Mouse (Mus musculus) testis, postnatal 14 days (tissue): ENCODE measurements around the gene Sorcs2.
"Not testable (repeated sequence)": the region's sequence is repeated elsewhere in the genome, so short reads cannot be mapped to it uniquely, and the experiment has no call there.

Experiments used
- DNase-seq: peaks from one replicate; pipeline ENCODE4 v3.0.0; 2021; ENCODE audit warnings: low spot score

The Sorcs2 gene

GRCm38 (mm10) chr5:36390591-36390927, 7.4 kb downstream of the Sorcs2 start:
- not testable (repeated sequence) for DNase-seq

- DNase-seq: no peak
Measured at GRCm38 (mm10) chr5:36389731-36390590, 8.0 kb downstream of the Sorcs2 start.

DNA sequence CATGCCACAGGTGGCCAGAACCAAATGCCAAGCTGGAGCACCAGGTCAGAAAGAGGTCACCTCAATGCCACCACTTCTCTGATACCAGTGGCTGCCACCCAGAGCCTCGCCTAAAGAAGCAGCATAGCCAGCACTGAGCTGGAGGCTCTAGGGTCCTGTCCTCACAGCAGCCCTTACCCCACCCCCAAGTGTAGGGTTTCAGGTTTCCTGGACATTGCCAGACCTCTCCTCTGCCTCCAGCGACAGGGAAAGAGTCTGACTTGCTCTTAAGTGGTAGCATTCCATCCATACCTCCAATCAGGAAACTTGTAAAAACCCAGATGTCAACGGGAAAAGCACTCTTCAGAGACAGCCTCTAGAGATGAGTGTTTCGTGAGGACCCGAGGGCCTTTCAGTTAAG, 12.9 kb downstream of the Sorcs2 start:
- no peak for DNase-seq

GRCm38 (mm10) chr5:36383431-36383830, 14.5 kb downstream of the Sorcs2 start:
- DNase-seq: no peak

DNA sequence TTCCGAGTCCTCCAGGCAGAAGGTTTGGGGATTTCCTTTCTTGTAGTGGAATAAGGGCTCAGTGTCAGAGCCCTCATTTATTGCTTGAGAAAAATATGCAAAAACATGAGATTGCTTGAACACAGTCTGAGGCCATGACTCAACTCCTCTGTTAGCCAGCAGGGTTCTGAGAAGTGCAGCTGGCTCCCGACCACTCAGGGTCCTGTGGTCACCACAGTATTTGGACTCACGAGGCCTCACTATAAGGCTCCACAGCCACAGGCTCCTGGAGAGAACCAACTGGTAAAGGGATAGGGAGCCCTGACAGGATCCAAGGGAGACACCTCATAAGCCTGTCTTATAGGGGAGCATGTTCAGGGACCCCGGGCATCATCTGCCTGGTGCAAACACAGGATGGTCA, 15.2 kb downstream of the Sorcs2 start:
- no peak for DNase-seq

DNA sequence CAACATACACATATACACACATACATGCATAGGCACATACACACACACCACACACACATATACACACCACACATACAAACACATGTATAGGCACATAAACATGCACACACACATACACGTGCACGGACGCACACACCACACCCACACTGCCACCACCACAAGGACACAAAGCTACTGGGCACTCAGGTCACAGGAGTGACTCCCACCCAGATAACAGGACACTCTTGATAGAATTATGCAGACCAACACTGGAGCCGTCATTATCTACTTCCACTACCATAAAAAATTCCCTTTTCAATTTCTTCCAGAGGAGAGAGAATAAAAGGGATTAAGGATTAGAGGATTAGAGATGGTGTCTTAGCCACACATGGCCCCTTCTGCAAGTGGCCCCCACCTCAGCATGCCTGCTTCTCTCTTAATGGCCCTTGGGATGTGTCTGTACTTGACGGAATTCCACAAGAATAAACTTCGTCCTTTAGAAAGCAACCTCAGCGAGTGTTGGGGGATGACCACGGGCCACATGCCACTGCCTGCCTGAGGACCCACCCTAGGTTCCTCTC, 15.7 kb downstream of the Sorcs2 start:
- DNase-seq: no peak

- DNase-seq: no peak
Measured at GRCm38 (mm10) chr5:36379938-36380511, 17.9 kb downstream of the Sorcs2 start.

GRCm38 (mm10) chr5:36378370-36378738, 19.6 kb downstream of the Sorcs2 start:
- no peak for DNase-seq

GRCm38 (mm10) chr5:36377456-36378369, 20.2 kb downstream of the Sorcs2 start:
- DNase-seq: peak; percentile 68

DNA sequence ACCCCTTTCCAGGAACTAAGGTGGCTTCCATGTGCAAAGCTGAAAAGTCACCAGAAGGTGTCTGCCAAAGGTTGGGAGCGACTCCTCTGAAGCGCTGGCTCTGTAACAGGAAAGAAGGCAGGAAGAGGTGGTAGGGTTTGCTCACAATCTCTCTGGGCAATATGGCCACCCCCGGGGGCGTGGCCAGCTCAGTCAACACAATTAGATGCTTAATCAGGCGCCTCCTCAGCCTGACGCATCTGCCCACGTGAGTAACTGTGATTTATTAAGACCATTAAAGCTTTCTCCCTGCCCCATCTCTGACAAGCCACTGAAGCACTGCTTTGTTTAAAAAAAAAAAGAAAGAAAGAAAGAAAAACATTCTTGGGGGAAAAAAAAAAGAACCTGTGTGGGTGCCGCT, 22.1 kb downstream of the Sorcs2 start:
- DNase-seq: no peak

- no peak for DNase-seq
Measured at GRCm38 (mm10) chr5:36374221-36375050, 23.5 kb downstream of the Sorcs2 start.

DNA sequence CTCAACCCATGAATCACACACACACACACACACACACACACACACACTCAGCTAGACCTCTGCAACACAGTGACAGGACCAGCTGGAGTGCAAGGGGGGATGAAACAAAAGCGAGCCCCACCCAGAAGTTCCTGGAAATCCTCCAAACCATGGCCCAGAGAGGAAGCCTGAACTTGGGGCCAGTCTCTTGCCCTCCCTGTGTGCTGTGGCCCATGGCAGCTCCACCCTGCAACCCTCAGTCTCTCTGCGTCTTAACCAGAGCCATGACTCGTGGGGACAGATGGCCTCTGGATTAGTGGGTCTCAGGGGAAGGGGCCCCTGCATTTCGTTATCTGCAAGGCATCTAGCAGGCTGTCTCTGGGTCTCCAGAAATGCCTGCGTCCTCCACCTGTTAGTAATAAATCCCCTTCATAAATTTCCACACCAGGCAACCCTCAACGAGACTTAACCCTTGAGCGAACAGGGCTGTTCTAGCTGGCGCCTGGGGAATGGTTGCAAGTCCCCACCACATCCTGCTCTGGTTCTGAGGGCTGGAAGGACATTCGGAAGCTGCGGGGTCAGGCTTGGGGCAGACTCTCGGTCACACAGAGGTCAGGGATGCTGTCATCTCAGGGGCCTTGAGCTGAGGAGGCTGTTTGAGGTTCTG, 24.6 kb downstream of the Sorcs2 start:
- no peak for DNase-seq

DNA sequence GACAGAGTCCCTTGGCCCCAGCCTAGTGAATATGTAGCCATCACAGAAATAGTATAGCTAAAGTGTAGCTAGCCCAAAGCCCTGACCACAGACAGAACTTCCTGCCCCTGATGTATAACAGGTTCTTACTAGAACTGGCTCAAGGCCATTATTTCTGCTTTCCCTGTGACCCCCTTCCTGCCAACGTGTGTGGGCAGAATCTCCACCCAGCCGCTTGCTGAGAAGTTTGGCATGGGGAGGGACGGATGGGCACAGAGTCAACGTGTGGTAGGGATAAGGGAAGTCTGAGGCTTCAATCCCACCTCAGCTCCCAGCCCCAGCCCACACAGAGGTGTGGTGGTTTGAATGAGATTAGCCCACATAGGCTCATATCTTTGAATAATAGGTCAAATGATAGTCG, 26.2 kb downstream of the Sorcs2 start:
- no peak for DNase-seq

GRCm38 (mm10) chr5:36369261-36369684, 28.7 kb downstream of the Sorcs2 start:
- no peak for DNase-seq

- no peak for DNase-seq
Measured at GRCm38 (mm10) chr5:36368511-36369135, 29.3 kb downstream of the Sorcs2 start.

DNA sequence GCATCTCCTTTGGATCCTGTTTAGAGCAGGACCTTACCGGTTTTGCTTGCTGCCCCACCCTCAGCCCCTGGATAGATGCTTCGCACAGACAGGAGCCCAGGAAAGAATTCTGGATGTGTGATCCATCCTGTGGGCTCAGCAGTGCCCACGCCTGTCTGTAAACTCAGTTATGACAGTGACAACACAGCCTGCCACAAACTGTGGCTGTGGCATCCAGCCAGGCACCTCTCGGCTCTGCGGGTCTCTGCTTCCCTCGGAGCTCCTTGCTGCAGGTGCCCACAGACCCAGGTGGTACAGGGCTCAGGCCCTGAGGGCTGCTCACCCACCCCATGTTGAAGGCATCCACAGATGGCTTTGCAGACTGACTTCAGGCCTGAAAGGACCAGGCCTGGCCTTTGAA, 30.0 kb downstream of the Sorcs2 start:
- DNase-seq: no peak

- DNase-seq: peak; percentile 67
Measured at GRCm38 (mm10) chr5:36367181-36367610, 30.7 kb downstream of the Sorcs2 start.

- DNase-seq: no peak
Measured at GRCm38 (mm10) chr5:36361749-36362148, 36.2 kb downstream of the Sorcs2 start.

- no peak for DNase-seq
Measured at GRCm38 (mm10) chr5:36360343-36360742, 37.6 kb downstream of the Sorcs2 start.

DNA sequence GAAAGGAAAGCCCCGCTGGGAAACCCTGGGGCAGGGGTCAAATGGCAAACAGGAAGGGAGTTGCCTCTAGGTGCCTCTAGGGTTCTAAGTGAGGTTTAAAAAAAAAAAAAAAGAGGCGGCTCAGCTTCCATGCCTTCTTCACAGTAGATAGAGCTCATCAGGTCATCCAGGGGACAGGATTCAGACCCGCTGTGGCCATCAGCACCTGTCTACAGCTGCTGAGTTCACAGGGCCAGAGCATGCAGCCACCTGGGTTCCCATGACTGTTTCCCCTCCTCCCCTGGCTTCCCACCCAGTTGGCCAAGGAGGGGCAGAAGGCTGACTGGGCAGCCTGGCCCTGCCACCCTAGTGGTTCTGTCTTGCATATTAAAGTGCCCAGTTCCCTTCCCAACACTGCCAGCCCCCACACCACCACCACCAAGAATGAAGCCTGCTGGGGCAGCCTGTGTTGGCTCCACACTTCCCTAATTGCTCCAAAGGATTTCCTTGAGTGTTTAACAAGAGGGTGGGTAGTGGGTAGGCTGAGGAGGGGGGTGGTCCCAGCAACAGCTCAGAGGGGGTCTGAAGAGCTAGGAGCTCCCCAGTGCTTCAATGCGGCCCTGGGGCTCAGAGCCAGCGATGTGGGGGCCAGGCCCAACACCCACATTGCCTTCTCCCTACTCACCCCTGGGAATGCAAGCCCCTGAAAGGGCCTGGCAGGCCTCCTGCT, 38.2 kb downstream of the Sorcs2 start:
- DNase-seq: no peak
